Mouse (Mus musculus) myocyte (in vitro differentiated cells): ENCODE results near the gene Cipc. TPM values are rescaled to one million over a fixed set of nuclear protein-coding genes. Genes with fewer than 3 reads are reported as not detected.

ENCODE experiments used
- H3K27me3 ChIP-seq: one replicate; pipeline ENCODE4 v1.6.1; 2011; ENCODE audit not compliant: control insufficient read depth, insufficient read depth, insufficient read length
- H3K36me3 ChIP-seq: one replicate; pipeline ENCODE4 v1.6.1; 2011; ENCODE audit not compliant: control insufficient read depth, insufficient read depth
- H3K4me2 ChIP-seq: one replicate; pipeline ENCODE4 v1.6.1; 2011; ENCODE audit warnings: low read depth, control low read depth
- H3K4me3 ChIP-seq: one replicate; pipeline ENCODE4 v1.5.1; 2011; ENCODE audit warnings: mild to moderate bottlenecking, control low read depth, moderate library complexity
- H3K79me2 ChIP-seq: one replicate; pipeline ENCODE4 v1.6.1; 2011; ENCODE audit not compliant: control insufficient read depth, insufficient read depth
- H3ac ChIP-seq: one replicate; pipeline ENCODE4 v1.6.1; 2011; ENCODE audit not compliant: control insufficient read depth, insufficient read length
- CEBPB ChIP-seq: IDR thresholded peaks from 2 replicates; pipeline ENCODE4 v1.6.1; 2011; ENCODE audit warnings: mild to moderate bottlenecking, moderate library complexity; ENCODE audit not compliant: poor library complexity, insufficient read depth, severe bottlenecking
- E2F4 ChIP-seq: IDR thresholded peaks from one replicate; pipeline ENCODE4 v1.6.1; 2011; ENCODE audit warnings: mild to moderate bottlenecking, control low read depth, moderate library complexity; ENCODE audit not compliant: insufficient read depth
- MAX ChIP-seq: IDR thresholded peaks from one replicate; pipeline ENCODE4 v1.6.1; 2011; ENCODE audit warnings: low read depth, mild to moderate bottlenecking, control low read depth
- MYOD1 ChIP-seq, 3 experiments: IDR thresholded peaks; one replicate each; pipeline ENCODE4 v1.6.1; 2011; ENCODE audit warnings: control low read depth in 2 of 3, low read depth in 2 of 3, mild to moderate bottlenecking in 2 of 3, moderate library complexity in 1 of 3; ENCODE audit not compliant: insufficient read length in 2 of 3, control insufficient read depth in 1 of 3
- MYOG ChIP-seq, 3 experiments: IDR thresholded peaks; one replicate each; pipeline ENCODE4 v1.6.1; 2011; ENCODE audit warnings: control low read depth in 2 of 3, low read depth in 2 of 3, mild to moderate bottlenecking in 2 of 3; ENCODE audit not compliant: insufficient read length in 2 of 3, control insufficient read depth in 1 of 3, insufficient read depth in 1 of 3
- POLR2A ChIP-seq: IDR thresholded peaks from one replicate; pipeline ENCODE4 v1.6.1; 2011; ENCODE audit warnings: low read depth, mild to moderate bottlenecking, control low read depth, moderate library complexity; ENCODE audit not compliant: insufficient read length
- POLR2AphosphoS2 ChIP-seq: IDR thresholded peaks from one replicate; pipeline ENCODE4 v1.6.1; 2011; ENCODE audit warnings: low read depth, control low read depth; ENCODE audit not compliant: insufficient read length
- REST ChIP-seq: IDR thresholded peaks from one replicate; pipeline ENCODE4 v1.6.1; 2011; ENCODE audit warnings: mild to moderate bottlenecking, control low read depth, moderate library complexity; ENCODE audit not compliant: insufficient read depth, insufficient read length
- SRF ChIP-seq: IDR thresholded peaks from one replicate; pipeline ENCODE4 v1.6.1; 2011; ENCODE audit warnings: low read depth; ENCODE audit not compliant: control insufficient read depth, insufficient read length
- TCF12 ChIP-seq: IDR thresholded peaks from one replicate; pipeline ENCODE4 v1.6.1; 2011; ENCODE audit warnings: mild to moderate bottlenecking, control low read depth; ENCODE audit not compliant: poor library complexity, insufficient read depth, severe bottlenecking
- TCF3 ChIP-seq: IDR thresholded peaks from one replicate; pipeline ENCODE4 v1.6.1; 2011; ENCODE audit warnings: low read depth, control low read depth; ENCODE audit not compliant: insufficient read length
- USF1 ChIP-seq: IDR thresholded peaks from one replicate; pipeline ENCODE4 v1.6.1; 2011; ENCODE audit warnings: low read depth, mild to moderate bottlenecking, control low read depth, moderate library complexity
- polyA plus RNA-seq: library from polyadenylated mRNA; unstranded; fragments of >200 nt; fragmentation: generic; extraction: Trizol; gene quantifications from one replicate; pipeline ENCODE4 v1.2.1, GENCODE M21; 2012; ENCODE audit warnings: missing spikeins

Gene Cipc
- polyA plus RNA-seq, 1 experiment, result 14.7 TPM

DNA sequence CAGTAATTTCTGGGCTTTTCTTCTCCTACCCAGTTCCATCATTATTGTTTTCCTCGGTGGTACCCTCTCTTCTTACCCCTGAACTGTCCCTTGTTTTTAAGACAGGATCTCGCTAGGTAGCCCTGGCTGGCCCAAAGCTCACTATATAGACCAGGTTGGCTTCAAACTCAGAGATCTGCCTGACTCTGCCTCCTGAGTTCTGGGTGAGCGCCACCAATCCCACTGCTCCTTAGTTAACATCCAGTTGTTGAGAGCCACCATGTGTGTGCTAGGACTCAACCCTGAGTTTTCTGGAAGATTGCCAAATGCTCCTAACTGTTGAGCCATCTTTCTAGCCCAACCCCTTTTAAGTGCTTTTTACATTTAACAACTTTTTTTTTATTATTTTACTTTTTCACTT is 4.1 kb downstream of the Cipc start:
- H3K79me2 ChIP-seq, result peaks cover 41% of the 10 kb centered on the region

DNA sequence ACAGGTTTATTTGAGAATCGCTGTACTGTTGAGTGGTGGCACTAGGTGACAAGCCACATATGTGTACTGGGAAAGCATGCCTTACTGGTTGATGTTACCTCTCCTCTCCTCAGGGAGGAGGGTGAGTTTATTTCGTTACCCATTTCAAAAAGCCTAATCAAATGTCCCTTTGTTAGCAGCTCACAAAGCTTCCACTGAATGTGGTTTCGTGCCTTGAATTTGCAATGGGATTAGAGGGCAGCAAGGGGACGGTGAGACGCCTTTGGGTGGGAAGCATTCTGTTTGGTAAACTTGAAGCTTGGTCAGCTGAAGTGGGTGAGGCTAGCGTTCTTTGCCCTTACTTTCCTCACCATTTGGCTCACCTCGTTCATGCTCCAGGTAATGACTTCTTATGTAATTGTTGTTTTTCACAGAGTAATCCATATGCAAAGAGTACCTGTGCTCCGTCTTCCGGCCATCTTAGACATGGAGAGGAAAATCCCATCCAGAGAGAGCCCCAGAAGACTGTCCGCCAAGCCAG is 5.5 kb downstream of the Cipc start:
- Histone ChIP-seq H3K4me2 (no peak overlapping the region), H3K4me3 (no peak overlapping the region), H3K36me3 (peaks cover 21% of the 10 kb centered on the region), H3ac (no peak overlapping the region), H3K27me3 (no peaks in the 10 kb centered on the region), H3K79me2 (peaks cover 41% of the 10 kb centered on the region)
- no peak for TF ChIP-seq TCF3
- TF ChIP-seq MYOG (IDR thresholded peaks at IDR 0.05; ENCODE audit: control insufficient read depth in 1 of 3, insufficient read depth in 1 of 3, insufficient read length in 2 of 3, low read depth in 2 of 3), result no peak
- TF ChIP-seq E2F4, result no peak
- no peak for TF ChIP-seq MYOD1 (IDR thresholded peaks at IDR 0.05; ENCODE audit: control insufficient read depth in 1 of 3, insufficient read length in 2 of 3, low read depth in 2 of 3)
- TF ChIP-seq CEBPB, result no peak
- no peak for TF ChIP-seq POLR2AphosphoS2
- no peak for TF ChIP-seq MAX
- no peak for TF ChIP-seq SRF
- TF ChIP-seq REST, result no peak

More for the DNA sequence above, 4.1 kb downstream of the Cipc start:
- no peak for TF ChIP-seq POLR2AphosphoS2
- TF ChIP-seq E2F4, result no peak
- TF ChIP-seq REST, result no peak
- TF ChIP-seq POLR2A, result no peak
- TF ChIP-seq MYOD1 (IDR thresholded peaks at IDR 0.05; ENCODE audit: control insufficient read depth in 1 of 3, insufficient read length in 2 of 3, low read depth in 2 of 3), result no peak
- no peak for TF ChIP-seq USF1
- no peak for TF ChIP-seq MYOG (IDR thresholded peaks at IDR 0.05; ENCODE audit: control insufficient read depth in 1 of 3, insufficient read depth in 1 of 3, insufficient read length in 2 of 3, low read depth in 2 of 3)
- TF ChIP-seq CEBPB, result no peak
- no peak for TF ChIP-seq TCF3
- no peak for TF ChIP-seq SRF
- TF ChIP-seq TCF12, result no peak
- no peak for TF ChIP-seq MAX
- no peaks in the 10 kb centered on the region for H3K27me3 ChIP-seq
- no peak overlapping the region for H3K4me2 ChIP-seq
- no peak overlapping the region for H3K4me3 ChIP-seq
- no peak overlapping the region for H3ac ChIP-seq
- H3K36me3 ChIP-seq, result peaks cover 16% of the 10 kb centered on the region

DNA sequence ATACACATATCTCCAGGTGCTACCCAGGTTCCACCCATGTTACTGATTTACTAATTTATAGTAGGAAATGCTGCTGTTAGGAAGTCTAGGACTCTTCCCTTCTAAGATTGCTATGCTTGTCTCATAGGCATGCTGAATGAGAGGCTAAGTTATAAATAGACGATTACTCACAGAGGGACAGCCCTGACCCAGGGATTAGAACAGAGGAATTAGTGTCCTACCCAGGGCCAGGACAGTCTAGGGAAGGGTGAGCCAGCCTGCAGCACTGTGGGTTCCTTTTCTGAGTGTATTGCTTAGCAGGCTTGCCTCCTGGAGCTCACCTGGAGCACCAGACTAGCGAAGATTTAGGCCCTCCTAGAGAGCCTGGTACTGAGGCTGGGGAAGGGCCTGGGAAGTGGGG is 9.1 kb downstream of the Cipc start:
- no peak overlapping the region for H3ac ChIP-seq
- H3K36me3 ChIP-seq, result peaks cover 46% of the 10 kb centered on the region
- H3K79me2 ChIP-seq, result peaks cover 12% of the 10 kb centered on the region
- H3K4me2 ChIP-seq, result peak overlapping the region; percentile 30
- TF ChIP-seq TCF3, result no peak
- no peak for TF ChIP-seq POLR2A
- TF ChIP-seq SRF, result no peak
- TF ChIP-seq REST, result no peak
- TF ChIP-seq CEBPB, result no peak
- no peak for TF ChIP-seq E2F4
- TF ChIP-seq TCF12, result no peak
- no peak for TF ChIP-seq MAX
- no peak for TF ChIP-seq POLR2AphosphoS2
- no peak for TF ChIP-seq MYOG (IDR thresholded peaks at IDR 0.05; ENCODE audit: control insufficient read depth in 1 of 3, insufficient read depth in 1 of 3, insufficient read length in 2 of 3, low read depth in 2 of 3)
- TF ChIP-seq MYOD1 (IDR thresholded peaks at IDR 0.05; ENCODE audit: control insufficient read depth in 1 of 3, insufficient read length in 2 of 3, low read depth in 2 of 3), result no peak
- no peak for TF ChIP-seq USF1
- H3K4me3 ChIP-seq, result no peak overlapping the region
- no peaks in the 10 kb centered on the region for H3K27me3 ChIP-seq

DNA sequence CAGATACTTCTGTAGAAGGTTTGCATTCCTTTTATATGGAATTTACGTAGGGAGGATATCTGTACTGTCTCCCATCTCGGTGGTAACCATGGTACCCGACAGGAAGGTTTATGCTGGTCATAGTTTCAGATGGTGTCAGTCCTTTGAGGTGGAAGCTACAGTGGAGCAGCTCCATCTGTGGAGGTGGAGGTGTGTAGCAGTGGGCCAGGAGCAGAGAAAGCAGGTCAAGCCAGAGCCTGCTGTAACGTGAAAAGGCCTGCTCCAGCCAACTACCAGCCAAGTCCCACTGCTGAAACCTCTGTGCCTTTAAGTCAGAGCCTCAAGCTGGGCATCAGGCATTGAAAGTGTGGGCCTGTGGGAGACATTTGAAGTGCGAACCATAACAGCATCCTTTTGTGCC is 11.7 kb downstream of the Cipc start:
- Histone ChIP-seq H3K36me3 (peaks cover 50% of the 10 kb centered on the region), H3K79me2 (no peaks in the 10 kb centered on the region), H3K4me2 (no peak overlapping the region), H3ac (no peak overlapping the region), H3K4me3 (no peak overlapping the region), H3K27me3 (no peaks in the 10 kb centered on the region)
- TF ChIP-seq USF1 (no peak), POLR2A (no peak), SRF (no peak), MYOG (IDR thresholded peaks at IDR 0.05; ENCODE audit: control insufficient read depth in 1 of 3, insufficient read depth in 1 of 3, insufficient read length in 2 of 3, low read depth in 2 of 3) (no peak), MAX (no peak), TCF3 (no peak), TCF12 (no peak), CEBPB (no peak), POLR2AphosphoS2 (no peak), E2F4 (no peak)

DNA sequence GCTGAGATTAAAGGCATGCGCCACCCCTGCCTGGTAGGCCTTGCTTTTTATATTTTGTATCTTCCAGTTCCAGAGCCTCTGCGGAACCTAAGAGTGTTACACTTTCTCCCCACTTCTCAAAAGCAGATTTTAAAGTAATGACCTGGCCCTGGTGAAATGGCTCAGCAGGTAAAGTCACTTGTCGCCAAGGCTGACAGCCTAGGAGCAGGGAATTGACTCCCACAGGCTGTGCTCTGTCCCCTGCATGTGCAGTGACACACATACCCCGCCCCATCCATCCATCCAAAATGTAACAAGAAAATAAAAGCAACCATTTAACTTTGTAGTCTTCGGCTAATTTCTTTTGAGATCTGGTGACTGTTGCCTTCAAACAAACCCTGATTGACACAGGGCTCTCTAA is 12.8 kb downstream of the Cipc start:
- Histone ChIP-seq H3ac (no peak overlapping the region), H3K27me3 (no peaks in the 10 kb centered on the region), H3K4me2 (no peak overlapping the region), H3K36me3 (peaks cover 43% of the 10 kb centered on the region), H3K4me3 (no peak overlapping the region), H3K79me2 (no peaks in the 10 kb centered on the region)
- TF ChIP-seq POLR2AphosphoS2, result no peak
- no peak for TF ChIP-seq REST
- TF ChIP-seq TCF3, result no peak
- TF ChIP-seq USF1, result no peak
- no peak for TF ChIP-seq MYOD1 (IDR thresholded peaks at IDR 0.05; ENCODE audit: control insufficient read depth in 1 of 3, insufficient read length in 2 of 3, low read depth in 2 of 3)
- no peak for TF ChIP-seq CEBPB
- TF ChIP-seq POLR2A, result no peak
- TF ChIP-seq MYOG (IDR thresholded peaks at IDR 0.05; ENCODE audit: control insufficient read depth in 1 of 3, insufficient read depth in 1 of 3, insufficient read length in 2 of 3, low read depth in 2 of 3), result no peak
- no peak for TF ChIP-seq E2F4
- no peak for TF ChIP-seq SRF
- no peak for TF ChIP-seq TCF12
- no peak for TF ChIP-seq MAX
